Mouse (Mus musculus) lung, embryonic 14.5 days (tissue): Measurements from ENCODE around the gene Cfd. TPM values are rescaled to one million over a fixed set of nuclear protein-coding genes. Genes with fewer than 3 reads are reported as not detected.

ENCODE experiments used
- ATAC-seq: fragments of 200-750 bp; cut with Nextera tagmentation; 2 replicates; pipeline ENCODE4 v1.8.0; 2017; ENCODE audit warnings: mild to moderate bottlenecking, moderate TSS enrichment, moderate library complexity; ENCODE audit not compliant: insufficient read depth
- DNase-seq: peaks from one replicate; pipeline ENCODE4 v3.0.0-alpha.2; 2015
- H3K27ac ChIP-seq: fragments of 300-500 bp; sonication (generic); 2 replicates; pipeline ENCODE4 v1.5.1; 2014; ENCODE audit warnings: low read depth, mild to moderate bottlenecking, moderate library complexity
- H3K27me3 ChIP-seq: fragments of 300-500 bp; sonication (generic); 2 replicates; pipeline ENCODE4 v1.6.1; 2014; ENCODE audit warnings: low read length, control low read depth; ENCODE audit not compliant: insufficient read depth
- H3K36me3 ChIP-seq: fragments of 300-500 bp; sonication (generic); 2 replicates; pipeline ENCODE4 v1.6.1; 2014; ENCODE audit warnings: control low read depth; ENCODE audit not compliant: insufficient read depth
- H3K4me1 ChIP-seq: fragments of 300-500 bp; sonication (generic); 2 replicates; pipeline ENCODE4 v1.6.1; 2014; ENCODE audit warnings: antibody characterized with exemption, control low read depth; ENCODE audit not compliant: insufficient read depth
- H3K4me2 ChIP-seq: fragments of 300-500 bp; sonication (generic); 2 replicates; pipeline ENCODE4 v1.6.1; 2014; ENCODE audit warnings: mild to moderate bottlenecking
- H3K4me3 ChIP-seq: fragments of 300-500 bp; sonication (generic); 2 replicates; pipeline ENCODE4 v1.5.1; 2014; ENCODE audit warnings: low read depth, low read length
- H3K9ac ChIP-seq: fragments of 300-500 bp; sonication (generic); 2 replicates; pipeline ENCODE4 v1.6.1; 2014
- H3K9me3 ChIP-seq: fragments of 300-500 bp; sonication (generic); 2 replicates; pipeline ENCODE4 v1.6.1; 2016; ENCODE audit warnings: low read depth, low read length, control low read depth
- CTCF ChIP-seq: IDR thresholded peaks from 2 replicates; pipeline ENCODE4 v1.5.1; 2016; ENCODE audit warnings: antibody characterized with exemption, low read depth
- WGBS: fragments of 180-500 bp; shearing (Covaris S2); extraction: QIAGEN DNeasy Blood & Tissue Kit; methylation state at CpG from one replicate; pipeline ENCODE4 v1.1.7; 2014; 5-methylcytosine and 5-hydroxymethylcytosine counted together
- polyA plus RNA-seq: library from polyadenylated mRNA; unstranded; fragments of >200 nt; fragmentation: Nextera tagmentation; extraction: Ambion mirVana; gene quantifications from 2 replicates; pipeline ENCODE4 v1.2.1, GENCODE M21; 2014

Cfd gene
- polyA plus RNA-seq, 1 experiment from 2014 or later: not detected

DNA sequence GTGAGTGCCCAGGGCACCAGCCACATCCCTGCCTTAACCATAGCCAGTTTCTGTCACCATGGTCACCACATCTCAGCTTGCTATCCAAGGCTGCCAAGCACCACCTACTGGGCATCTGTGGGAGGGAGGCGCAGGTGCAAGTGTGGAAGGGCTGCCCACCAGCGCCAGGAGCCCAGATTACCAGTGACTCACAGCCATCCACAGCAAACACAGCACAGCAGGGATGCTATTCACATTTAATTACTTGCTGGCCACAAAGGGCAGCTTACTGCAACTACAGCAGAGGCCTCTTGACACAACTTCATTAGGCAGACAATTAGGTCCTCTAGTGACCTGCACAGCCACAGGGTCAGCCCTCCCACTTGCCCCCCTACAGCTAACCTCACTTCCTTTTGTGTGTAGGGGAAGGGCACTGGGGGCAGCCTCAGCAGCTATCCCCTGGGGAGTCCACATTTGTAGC is 10.3 kb downstream of the Cfd start:
- Histone ChIP-seq H3K9me3 (no peaks in the 10 kb centered on the region), H3K27me3 (no peaks in the 10 kb centered on the region), H3K4me1 (no peaks in the 10 kb centered on the region), H3K4me2 (no peak overlapping the region), H3K27ac (no peak overlapping the region), H3K4me3 (no peak overlapping the region), H3K9ac (no peak overlapping the region), H3K36me3 (peaks cover 76% of the 10 kb centered on the region)
- TF ChIP-seq CTCF: peak; percentile 37
- no peak for ATAC-seq
- 63% methylated on average over 2 of the region's 2 CpGs for WGBS
- no peak for DNase-seq

DNA sequence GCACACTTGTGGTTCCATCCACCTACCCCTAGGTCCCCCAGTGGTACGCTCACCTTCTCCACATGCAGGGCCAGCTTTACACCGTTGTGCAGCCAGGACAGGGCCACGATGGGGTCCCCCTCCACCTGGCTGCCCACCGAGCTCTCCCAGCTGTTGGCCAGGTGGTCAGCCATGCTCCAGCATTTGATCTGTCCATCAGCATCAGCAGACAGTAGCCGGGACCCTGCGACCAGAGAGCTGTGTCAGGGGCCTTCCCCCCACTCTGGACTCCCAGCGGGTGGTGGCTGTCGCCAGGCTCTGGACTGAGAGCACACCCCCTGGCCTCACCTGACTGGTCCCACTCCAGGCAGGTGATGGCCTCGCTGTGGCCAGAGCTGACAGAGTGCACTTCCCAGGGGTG is 16.1 kb downstream of the Cfd start:
- Histone ChIP-seq H3K4me2 (no peak overlapping the region), H3K9me3 (no peaks in the 10 kb centered on the region), H3K36me3 (peaks cover 61% of the 10 kb centered on the region), H3K4me1 (no peaks in the 10 kb centered on the region), H3K9ac (no peak overlapping the region; the same call in 1 of the 2 replicates), H3K4me3 (no peak overlapping the region), H3K27ac (no peak overlapping the region), H3K27me3 (no peaks in the 10 kb centered on the region)
- 84% methylated on average over 9 of the region's 9 CpGs for WGBS
- ATAC-seq (no peak), DNase-seq (no peak)
- TF ChIP-seq CTCF: no peak

DNA sequence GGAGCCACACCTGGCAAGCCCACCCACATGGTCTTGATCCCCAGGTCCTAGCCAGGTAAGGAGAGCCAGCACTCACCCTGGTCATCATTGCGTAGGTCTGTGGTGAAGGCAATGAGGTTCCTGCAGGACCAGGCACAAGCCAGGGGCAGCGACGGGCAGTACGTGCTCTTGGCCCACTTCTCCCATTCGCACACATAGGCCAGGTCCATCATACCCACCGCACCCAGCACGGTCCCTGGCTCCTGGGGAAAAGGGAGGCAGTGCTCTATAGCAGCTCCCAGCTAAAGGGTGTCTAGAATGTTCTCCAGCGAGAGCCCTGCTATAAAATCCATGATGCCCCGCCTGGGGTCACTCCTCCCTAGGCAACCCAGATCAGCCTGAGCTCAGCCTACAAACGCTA is 16.8 kb downstream of the Cfd start:
- TF ChIP-seq CTCF: no peak
- Histone ChIP-seq H3K4me3 (no peak overlapping the region), H3K4me2 (peak overlapping the region; percentile 57), H3K27me3 (no peaks in the 10 kb centered on the region), H3K9ac (no peak overlapping the region; the same call in 1 of the 2 replicates), H3K27ac (no peak overlapping the region), H3K36me3 (peaks cover 64% of the 10 kb centered on the region), H3K9me3 (no peaks in the 10 kb centered on the region), H3K4me1 (no peaks in the 10 kb centered on the region)
- 89% methylated on average over 10 of the region's 10 CpGs for WGBS
- no peak for DNase-seq
- no peak for ATAC-seq

DNA sequence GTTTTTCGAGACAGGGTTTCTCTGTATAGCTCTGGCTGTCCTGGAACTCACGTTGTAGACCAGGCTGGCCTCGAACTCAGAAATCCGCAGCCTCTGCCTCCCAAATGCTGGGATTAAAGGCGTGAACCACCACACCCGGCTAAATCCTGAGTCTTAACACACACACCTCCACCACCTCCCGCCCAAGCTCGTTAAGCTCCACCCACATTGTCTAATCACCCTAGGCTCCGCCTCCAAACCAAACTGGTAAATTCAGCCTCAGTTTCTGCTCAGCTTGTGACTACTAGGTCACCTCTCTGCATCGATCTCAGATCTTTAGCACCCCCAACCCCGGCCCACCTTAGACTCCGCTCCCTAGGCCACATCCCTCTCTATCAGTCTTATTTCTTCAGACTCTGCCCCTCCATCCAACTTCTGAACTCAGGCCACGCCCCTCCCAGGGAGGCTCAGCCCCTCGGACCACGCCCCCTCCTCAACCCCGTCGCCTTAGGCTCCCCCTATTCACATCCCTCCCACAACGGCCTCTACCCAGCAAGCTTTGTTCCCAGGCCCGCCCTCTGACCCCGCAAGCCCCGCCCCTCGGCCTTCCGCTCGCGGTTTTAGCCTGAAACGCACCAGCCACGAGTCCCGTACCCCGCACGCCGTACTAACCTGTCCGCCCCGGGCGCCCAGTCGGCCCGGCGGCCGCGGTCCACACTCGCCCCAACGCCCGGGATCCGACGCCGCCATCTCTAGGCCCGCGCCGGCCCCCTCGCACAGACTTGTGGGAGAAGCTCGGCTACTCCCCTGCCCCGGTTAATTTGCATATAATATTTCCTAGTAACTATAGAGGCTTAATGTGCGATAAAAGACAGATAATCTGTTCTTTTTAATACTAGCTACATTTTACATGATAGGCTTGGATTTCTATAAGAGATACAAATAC is 17.8 kb downstream of the Cfd start, which contains the start of gene Med16:
Med16 (minus strand) TSS at position 757 of the 925 bp plus-strand sequence.
- peak within 1 kb of the TSS; percentile 98 for H3K27ac ChIP-seq
- H3K36me3 ChIP-seq: peaks cover 57% of the 10 kb centered on the region
- TF ChIP-seq CTCF: no peak
- WGBS: 1% methylated on average over 52 of the region's 52 CpGs
- H3K4me3 ChIP-seq: peak within 1 kb of the TSS; percentile 66
- H3K4me2 ChIP-seq: peak within 1 kb of the TSS; percentile 57
- peak; percentile 93 for ATAC-seq
- DNase-seq: peak; percentile 97
- H3K9ac ChIP-seq: peak within 1 kb of the TSS; percentile 91
- no peaks in the 10 kb centered on the region for H3K27me3 ChIP-seq
- no peaks in the 10 kb centered on the region for H3K9me3 ChIP-seq
- no peaks in the 10 kb centered on the region for H3K4me1 ChIP-seq

DNA sequence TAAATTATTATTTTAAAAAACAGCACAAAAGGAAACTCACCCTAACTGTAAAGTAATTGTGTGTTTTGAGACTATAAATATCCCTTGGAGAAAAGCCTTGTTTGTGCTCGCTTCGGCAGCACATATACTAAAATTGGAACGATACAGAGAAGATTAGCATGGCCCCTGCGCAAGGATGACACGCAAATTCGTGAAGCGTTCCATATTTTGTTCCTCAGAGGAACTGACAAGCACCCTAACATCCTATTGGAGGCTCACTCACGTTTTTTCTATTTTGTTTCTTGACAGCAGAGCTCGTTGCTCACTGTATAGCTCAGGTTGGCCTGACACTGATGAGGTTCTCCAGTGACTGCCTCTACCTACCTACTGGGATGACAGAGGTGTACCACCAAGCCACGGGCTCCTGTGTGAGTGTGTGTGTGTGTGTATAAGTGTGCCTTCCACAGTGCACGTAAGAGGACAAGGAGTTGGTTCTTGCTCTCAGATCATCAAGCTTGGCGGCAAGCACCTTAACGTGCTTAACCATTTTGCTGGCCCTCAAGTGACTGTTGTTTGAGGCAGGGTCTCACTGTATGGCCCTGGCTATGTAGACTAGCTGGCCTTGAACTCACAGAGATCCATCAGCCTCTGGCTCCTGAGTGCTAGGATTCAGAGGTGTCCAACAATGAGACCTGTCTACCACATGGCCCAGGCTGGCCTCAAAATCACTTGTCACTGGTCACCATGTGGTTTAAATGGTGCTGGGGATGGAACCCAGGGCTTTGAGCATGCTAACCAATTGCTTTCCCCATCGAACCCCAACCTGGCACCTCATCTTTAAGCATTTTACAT is 18.7 kb downstream of the Cfd start:
- Histone ChIP-seq H3K36me3 (peaks cover 50% of the 10 kb centered on the region), H3K4me3 (peak overlapping the region; percentile 66), H3K9me3 (no peaks in the 10 kb centered on the region), H3K27ac (peak overlapping the region; percentile 98), H3K27me3 (no peaks in the 10 kb centered on the region), H3K4me2 (peak overlapping the region; percentile 41), H3K9ac (peak overlapping the region; percentile 91), H3K4me1 (no peaks in the 10 kb centered on the region)
- TF ChIP-seq CTCF: no peak
- 22% methylated on average over 14 of the region's 14 CpGs for WGBS
- no peak for DNase-seq
- peak; percentile 73 for ATAC-seq

DNA sequence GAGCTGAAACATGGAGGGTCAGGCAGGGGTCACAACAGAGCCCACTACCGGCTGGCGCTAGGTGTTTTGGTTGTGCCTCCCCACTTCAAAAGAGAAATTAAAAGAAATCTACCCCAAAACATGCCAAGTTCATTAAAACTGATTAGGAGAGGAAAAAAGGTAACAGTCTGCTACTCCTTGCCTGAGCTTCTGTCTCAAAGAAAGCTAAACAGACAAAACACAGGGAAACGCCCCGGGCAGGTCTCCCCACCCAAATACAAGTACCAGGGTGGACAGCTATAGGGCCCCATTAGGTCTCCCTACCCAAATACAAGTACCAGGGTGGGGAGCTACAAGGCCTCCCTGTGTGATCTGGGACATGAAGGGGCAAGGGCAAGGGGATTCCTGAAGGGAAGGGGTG is 19.9 kb downstream of the Cfd start, which contains the start of gene Gm26602:
Gm26602 (plus strand) TSS at position 301 of the 400 bp plus-strand sequence.
- Histone ChIP-seq H3K9me3 (no peaks in the 10 kb centered on the region), H3K27ac (peak within 1 kb of the TSS; percentile 98; the same call in 1 of the 2 replicates), H3K4me2 (no peak within 1 kb of the TSS), H3K27me3 (no peaks in the 10 kb centered on the region), H3K4me1 (no peaks in the 10 kb centered on the region), H3K9ac (0 out of 2 replicates have a peak within 1 kb of the TSS, but pooled peaks have one; percentile 6), H3K4me3 (no peak within 1 kb of the TSS), H3K36me3 (peaks cover 40% of the 10 kb centered on the region)
- ATAC-seq (no peak), DNase-seq (no peak)
- TF ChIP-seq CTCF: no peak
- WGBS: 94% methylated on average over 4 of the region's 4 CpGs
